Mouse (Mus musculus) left cerebral cortex, adult 9 months (tissue): ENCODE results near the gene Rhpn2.

Experiments
- DNase-seq, 2 experiments: peaks; one replicate each; pipeline ENCODE4 v3.0.0; 2022; ENCODE audit warnings: low spot score in 2 of 2

Rhpn2 gene

DNA sequence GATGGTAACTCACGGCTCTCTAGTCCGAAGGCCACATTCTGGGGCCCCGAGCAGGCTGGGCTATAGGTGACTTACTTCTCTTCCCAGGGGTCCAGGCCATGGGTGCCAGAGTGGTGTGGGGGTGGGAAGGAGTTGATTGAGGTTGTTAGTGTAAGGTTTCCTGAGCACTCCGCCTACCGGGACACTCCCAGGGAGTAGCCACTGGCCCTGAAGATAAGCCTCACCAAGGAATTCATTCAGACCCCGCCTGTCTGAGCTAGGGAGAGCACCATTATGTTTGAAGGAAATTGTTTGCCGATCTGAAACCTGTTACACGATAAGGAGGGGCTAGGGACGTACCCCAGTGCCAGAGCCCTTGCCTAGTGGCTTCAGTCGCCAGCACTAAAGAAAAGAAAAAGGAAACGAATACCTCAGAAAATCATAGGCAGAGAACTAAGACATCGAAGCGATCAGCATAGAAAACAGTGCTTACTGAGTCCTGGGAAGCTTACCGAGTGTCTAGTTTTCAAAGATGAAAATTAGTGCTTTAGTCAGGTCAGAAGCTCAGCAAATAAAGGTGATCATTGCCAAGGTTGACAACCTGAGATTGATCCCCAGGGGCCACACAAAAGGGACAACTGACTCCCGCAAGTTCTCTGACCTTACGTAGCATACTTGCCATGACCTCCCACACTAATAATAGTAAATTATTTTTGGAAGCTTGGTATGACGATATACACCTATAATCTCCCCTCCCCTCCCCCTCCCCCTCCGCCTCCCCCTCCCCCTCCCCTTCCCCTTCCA, 14.1 kb downstream of the Rhpn2 start:
- DNase-seq = no peak

DNA sequence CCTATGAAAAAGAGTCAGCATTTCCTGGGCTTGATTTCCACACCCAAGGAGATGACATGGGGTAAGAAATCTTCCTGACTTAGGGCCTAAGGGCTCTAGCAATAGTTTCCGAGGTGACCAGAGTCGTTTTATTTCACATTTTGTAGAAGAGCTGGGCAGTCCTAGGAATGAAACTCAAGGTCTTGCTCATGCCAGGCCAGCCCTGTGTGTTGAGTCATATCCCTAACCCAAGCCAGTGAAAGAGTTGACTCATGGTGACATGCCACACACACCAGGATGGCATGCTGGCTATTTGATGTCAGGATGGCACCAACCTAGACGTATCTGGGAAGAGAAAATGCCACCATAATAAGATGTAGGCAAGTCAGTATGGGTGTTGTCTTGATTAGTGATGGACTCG, 15.1 kb downstream of the Rhpn2 start:
- no peak for DNase-seq

DNA sequence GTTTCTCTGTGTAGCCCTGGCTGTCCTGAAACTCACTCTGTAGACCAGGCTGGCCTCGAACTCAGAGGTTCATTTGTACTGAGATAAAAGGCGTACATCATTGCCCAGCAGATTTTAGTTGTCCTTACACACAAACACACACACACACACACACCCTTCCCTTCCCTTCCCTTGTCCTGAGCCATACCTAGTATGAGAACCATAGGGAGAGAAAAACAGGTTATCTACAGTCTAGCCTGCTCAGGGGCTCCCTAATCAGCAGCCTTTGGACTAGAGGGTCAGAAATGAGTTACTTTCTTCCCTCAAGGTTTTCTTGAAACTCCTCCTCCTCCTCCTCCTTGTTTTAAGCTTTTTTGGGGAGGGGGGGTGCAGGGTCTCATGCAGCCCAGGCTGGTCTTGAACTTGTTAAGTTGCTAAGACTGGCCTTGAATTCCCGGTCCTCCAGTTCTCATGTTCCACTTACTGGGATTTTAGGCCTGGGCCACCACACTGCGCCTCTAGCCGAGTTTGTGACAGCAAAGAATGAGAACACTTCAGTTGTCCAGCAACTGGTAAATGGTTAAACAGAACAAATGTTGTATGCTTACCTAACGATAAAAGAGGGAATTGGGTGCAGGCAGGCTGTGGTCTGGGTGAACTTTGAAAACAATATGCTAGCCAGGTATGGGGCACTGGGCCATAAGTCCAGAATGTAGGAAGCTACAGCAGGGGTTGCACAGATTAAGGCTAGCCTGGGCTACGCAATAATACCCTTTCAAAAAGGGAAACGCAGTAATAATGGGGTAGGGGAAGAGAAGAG, 16.1 kb downstream of the Rhpn2 start:
- no peak for DNase-seq

DNA sequence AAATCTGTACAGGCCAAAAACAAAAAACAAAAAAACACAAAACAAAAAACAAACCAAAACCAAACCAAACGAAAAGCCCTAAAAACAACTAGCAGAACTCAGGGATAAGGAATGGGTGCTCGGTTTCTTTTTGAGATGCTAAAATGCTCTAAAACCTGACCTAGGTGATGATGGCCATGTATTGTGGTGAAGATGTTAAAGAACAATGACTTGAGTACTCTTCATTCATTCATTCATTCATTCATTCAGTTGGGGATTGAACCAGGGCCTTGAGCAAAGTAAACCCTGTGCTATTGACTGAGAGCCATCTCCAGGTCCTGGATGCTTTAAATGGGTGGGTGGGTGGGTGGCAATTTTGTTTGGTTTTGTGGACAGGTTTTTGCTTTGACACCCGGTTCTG, 17.2 kb downstream of the Rhpn2 start:
- no peak for DNase-seq

DNA sequence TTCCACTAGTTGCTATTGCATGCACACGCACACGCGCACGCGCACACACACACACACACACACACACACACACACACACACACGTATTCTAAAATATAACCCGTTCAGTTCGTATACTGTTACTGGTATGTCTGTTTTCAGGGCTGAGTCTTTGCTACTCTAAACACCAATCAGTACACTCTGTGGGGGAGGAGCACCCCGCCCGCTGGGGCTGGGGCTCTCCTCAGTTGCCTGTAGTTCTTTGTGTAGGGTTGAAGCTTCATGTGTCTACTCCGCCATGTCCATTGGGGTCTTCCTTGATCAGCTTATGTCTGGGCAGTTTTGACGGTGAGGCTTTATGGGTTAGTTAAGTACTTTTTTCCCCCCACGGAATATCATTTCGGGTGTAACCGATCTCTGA, 19.3 kb downstream of the Rhpn2 start:
- no peak for DNase-seq

DNA sequence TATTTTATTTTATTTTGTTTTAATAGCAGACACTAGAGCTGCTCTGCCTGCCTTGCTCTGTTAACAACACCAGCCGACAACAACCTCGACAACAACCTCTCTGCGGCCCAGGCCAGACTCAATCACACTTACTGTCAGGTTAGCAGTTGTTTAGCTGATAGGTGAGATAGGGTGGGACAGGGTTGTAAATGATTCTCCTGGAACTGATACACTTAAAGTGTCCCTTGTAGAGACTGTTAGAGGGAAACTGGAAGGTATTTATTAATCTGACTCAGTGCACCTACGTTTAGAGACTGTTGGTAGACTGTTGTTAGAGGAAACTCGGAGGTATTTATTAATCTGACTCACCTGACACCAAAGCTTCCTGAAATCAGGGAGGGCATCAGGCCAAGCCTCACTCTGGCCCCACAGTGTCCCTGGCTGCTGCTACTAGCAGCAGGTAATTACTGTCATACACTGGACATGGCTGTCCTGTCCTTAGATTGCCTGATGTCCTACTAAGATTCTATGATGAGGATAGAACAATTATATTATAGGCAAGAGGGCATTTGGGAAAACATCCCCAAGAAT, 21.4 kb downstream of the Rhpn2 start:
- DNase-seq = no peak

DNA sequence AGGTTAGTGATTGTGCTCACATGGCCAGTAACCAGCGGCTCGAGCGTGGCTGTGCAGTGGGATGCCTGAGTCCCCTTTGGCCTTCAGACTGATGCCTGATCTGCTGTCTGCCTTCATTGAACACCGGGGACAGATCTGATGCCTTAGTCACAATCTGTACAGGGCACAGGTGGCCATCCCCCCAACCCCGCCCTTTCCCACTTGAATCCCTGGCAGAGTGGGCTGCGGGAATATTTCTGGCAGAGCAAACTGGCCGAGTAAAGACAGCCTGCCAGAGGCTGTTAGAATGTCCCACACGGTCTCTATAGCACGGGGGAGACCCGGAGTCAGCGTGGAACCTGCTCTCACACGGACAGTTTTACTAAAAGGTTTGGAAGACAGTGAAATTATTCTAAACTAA, 23.7 kb downstream of the Rhpn2 start:
- no peak for DNase-seq

DNA sequence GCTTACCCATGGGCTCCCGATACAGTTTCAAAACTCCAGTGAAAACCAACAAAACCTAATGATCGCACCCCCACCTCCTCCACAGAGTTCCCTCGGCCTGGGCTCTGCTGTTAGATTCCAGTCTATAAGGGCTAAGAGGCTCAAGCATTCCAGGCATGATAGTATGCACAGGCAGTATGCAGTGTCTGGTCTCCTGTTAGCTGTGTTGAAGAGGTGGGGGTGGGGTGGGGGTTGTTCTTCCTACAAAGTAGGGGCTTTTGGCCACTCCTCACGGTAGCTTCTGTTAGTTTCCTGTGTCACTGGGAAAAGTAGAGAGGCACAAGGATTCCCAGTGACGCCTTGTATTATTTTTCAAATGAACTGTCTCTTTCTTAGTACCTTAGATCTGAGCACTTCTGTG, 28.3 kb downstream of the Rhpn2 start:
- no peak for DNase-seq

DNA sequence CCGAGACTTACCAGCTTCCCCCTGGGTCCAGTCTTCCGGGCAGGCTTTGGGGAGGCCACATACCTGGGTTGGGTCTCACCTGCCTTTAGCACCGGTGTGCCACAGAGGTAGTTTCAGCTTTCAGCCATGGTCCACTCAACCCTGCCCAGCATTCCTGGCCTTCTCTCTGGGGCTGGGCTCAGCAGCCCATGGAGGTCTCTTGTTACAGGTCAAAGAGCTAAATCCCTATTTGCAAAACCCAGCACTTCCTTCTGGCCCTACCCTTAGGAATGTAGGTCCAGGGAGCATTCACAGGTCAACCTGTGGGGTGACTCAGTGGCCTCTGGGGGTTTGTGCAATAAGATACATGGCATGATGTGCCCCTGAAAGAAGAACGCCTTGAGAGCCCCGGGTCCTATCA, 28.9 kb downstream of the Rhpn2 start:
- DNase-seq = no peak

DNA sequence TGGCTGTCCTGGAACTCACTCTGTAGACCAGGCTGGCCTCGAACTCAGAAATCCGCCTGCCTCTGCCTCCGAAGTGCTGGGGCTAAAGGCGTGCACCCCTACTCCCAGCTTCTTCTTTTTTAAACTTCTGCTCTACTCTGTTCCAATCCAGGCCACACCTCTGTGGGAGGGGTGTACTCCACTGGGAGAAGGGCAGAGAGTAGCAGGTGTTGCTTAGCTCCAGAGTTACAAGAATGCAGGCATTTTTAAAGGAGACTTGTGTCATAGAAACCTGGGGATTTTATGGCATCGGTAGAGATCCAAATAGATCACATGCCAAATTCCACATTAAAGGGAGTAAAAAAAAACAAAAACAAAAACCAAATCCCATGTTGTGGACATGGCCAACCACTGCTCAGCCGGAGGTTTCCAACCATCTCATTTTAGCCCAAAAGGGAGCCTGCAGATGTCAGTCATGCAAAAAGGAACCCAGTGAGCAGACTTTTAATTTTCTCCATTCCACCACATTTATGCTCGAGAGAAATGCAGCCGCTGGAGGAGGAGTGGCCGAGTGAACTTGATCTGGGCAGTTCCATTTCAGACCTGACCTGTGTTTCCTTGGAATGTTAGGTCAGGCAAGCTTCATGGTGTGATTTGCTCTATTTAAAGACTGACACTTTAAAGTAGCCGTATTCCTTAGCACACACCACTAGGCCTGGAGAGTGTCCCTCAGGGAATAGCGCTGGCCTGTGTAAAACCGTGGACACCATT, 31.4 kb downstream of the Rhpn2 start:
- DNase-seq = no peak

DNA sequence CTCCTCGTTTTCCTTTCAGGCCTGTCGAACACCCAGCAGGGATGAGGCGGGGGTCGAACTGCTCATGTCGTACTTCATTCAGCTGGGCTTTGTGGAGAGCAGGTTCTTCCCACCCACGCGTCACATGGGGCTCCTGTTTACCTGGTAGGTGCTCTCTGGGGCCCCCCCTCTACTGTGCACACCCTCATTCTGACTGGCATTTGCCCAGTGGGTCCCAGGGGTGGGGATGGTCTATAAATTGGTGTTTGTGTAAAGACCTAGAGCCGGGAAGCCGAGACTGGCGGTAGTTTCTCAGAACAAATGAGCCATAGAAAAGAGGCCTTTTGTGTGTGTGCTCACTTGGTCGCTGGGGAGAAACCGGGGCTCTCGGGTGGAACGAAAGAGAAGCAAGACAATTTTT, 37.1 kb downstream of the Rhpn2 start:
- DNase-seq = no peak

DNA sequence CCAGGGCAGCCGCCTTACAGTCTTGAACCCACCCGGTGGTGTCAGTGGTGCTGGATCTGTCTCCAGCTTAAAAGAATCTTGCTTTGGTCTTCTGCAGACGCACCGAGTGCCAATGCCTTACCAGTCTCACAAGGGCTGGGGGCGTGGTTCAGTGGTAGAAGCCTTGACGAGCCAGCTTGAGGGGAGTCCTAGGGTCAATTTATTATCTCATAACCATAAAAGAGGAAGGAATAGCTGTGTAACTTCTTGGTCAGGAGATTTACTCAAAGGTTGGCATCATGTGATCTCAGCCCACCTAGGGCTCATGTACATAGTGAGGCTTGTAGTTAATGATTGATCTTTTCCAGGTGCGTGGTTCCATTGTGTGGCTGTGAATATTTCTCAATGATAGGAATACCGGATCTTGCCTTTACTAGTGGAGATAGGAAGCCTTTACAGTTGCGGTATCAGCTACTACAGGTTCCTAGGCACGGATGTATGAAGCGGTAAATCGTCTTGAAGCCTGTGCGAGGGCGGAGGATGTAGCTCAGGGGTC, 38.6 kb downstream of the Rhpn2 start:
- DNase-seq = no peak

DNA sequence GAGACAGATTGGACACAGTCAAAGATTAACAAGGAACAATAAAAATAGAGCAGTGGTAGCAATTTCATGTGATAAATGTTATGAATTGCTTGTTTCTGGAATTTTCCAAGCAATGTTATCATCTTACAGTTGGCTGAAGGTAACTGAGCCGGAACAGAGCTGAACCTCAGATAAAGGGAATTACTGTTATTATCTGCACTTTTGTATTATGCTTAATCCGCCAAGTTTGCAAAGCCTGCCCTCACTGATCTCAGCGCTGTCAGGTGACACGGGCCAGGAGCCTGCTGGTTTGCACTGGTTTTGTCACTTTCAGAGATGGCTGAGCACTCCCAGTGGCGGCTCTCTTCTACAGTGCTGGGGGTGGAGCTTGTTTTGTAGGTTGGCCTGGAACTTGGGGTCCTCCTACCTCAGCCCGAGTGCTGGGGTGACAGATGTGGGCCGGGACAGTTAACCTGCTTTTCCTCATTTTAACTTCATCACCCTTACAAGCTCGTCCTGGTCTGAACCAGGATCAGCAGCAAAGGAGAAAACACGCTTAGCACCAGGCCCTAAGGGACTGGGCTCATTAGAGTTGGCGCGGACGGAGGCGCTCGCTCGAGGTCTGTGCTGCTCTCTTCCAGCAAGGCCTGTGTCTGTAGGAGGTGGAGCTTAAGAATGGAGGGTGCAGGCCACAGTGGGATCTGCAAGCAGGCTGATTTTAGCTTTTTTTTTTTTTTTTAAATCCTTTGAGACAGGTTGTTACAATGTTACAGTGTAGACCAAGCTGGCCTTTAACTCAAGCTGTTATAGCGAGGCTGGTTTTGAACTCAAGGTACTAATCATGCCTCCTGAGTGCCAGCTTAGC, 39.4 kb downstream of the Rhpn2 start:
- no peak for DNase-seq

DNA sequence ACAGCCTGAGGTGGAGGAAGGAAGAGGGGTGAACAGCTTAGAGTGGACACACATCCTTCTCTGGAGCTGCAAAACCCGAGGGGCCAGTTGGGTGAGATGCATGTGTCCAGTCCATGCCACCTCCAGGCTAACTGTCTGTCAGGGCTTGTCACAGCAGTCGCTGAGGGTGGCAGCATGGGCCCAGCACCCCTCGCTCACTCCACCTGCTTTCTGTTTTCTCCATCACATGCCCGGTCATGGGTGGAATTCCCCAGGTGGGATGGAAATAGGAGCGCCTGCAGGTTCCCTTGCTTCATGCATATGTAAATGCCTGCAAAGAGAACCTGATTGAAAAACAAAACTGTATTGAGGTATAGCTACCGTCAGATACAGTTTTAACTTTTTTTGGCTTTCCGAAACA, 40.3 kb downstream of the Rhpn2 start:
- no peak for DNase-seq

DNA sequence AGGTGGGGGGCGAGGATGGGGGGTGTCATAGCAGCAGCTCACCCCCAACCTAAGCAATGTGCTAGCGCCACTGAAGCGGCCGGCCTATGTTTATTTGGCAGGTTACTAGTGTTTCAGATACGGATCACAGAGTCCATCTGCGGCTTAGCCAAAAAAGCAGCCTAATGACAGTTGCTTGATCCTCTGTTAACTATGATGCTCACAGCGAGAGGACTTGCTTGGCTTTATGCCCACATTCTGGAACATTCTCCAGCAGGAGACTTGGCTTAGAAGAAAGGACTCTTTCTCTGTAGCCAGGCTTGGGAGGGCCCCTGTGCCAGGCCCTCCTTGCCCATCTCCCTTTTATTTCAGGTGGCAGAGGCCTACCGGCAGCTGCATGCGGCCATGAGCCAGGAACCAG, 42.7 kb downstream of the Rhpn2 start:
- no peak for DNase-seq

DNA sequence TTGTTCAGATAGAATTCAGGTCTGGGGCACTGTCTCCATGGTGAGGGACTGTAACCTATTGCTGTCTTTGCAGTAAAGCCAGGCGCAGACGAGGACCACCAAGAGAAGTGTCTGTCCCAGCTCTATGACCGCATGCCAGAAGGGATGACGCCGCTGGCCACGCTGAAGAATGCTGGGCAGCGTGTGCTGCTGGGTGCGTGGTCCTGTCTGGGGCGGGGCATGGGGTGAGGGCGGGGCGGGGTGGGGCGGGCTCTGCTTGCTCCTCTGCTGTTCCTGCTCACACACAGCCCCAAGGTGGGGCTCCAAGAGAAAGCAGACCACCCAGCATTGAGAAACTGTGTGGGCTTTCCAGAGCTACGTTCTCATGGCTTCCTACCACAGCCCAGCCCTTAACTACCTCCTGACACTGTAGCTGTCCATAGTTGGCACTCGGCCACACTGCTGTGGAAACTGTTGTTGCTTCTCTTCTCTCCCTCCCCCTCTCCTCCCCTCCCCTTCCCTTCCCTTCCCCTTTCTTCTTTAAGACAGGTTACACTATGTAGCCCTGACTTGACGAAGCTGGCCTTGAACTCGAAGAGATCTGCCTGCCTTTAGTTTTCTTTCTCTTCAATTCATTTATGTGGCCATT, 45.6 kb downstream of the Rhpn2 start:
- no peak for DNase-seq

DNA sequence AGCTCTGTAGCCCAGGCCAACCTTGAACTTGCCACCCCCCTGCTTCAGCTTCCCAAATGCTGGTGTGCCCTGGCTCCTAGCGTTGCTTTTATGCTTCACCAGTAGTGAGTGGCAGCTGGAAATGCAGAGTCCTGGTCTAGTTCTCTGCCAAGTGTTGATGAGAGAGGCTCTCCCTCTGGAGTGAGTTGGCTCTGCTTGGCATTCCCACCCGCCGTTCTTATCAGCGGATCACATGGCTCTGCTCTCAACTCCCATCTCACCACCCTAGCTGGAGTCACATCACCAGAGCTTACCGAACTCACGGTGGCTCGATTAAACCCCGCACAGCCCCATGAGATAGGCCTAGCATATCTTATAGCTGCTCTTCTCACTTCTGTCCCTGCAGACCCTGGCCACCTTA, 46.4 kb downstream of the Rhpn2 start:
- DNase-seq = no peak

DNA sequence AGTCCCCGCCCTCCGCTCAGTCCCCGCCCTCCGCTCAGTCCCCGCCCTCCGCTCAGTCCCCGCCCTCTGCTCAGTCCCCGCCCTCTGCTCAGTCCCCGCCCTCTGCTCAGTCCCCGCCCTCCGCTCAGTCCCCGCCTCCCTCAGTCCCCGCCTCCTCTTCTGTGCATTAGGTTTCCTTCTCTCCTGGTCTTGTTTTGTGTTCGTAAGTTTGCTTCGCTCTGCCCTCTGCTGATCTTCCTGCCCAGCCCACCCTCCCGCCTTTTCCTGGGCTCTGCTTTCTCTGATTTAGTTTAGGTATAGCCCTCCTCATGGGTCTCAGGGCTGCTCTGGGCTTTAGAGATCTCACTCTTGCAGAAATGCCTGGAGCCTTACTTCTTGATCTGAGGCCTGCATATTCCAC, 47.9 kb downstream of the Rhpn2 start:
- DNase-seq = no peak

DNA sequence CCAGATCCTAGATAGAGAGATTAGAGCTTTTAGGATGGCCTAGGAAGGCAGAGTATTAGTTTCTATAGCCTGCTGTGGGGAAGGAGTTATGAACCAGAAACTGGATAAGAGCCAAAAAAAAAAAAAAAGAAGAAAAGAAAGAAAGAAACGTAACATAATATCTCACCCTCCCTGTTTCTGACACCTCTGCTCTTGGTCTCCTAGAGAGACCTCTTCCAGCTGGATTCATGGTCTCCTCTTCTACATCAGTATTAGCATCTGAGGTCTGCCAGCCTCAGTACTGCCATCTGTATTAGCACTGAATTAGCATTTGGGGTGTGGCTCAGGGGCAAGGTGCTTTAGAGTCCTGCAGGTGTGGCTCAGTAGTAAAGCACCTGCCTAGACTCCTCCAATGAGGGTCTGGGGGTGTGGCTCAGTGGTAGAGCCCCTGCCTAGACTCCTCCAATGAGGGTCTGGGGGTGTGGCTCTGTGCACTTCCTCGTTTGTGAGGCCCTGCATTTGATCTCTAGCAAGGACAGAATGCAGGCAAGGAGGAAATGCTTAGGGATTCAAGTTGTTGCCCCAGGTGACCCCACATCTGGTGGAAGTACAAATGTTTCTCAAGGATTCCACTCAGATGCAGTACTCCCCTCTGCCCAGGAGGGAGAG, 48.9 kb downstream of the Rhpn2 start:
- no peak for DNase-seq

DNA sequence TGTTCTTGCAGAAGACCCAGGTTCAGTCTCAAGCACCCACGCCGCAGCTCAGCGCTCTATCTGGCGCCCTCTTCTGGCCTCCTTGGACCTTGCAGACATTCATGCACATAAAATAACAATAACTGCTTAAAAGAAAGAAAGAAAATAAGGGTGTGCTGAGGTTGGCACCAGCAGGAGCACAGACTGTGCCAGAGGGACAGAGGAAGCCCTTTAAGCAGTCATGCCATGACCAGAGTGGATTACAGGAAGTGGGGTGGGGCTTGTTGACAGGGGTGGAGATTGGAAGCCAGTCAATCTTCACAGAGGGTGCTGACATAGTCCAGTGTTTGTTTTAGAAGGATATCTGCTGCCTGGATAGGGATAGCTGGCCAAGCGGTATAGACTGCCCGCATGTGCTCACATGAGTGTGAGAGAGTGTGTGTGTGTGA, 52.6 kb downstream of the Rhpn2 start:
- no peak for DNase-seq
